In genomic region chr3:100921825-100922505, GRCm38 (mm10) we compare ENCODE assay signal across 8 mouse cellular contexts. TPM values are rescaled to one million over a fixed set of nuclear protein-coding genes. Genes with fewer than 3 reads are reported as not detected.
DNase-seq lines count a peak whose midpoint lies in the region; ATAC-seq lines count a peak whose summit lies in the region.

Gene Trim45 (plus strand): TSS chr3:100922202.

- peak within 1 kb of the TSS; percentile 59; the same call in 1 of the 2 replicates for H3K27ac ChIP-seq in hindbrain, embryonic 11.5 days (ENCODE audit: low read depth, low read length)

- no peaks in the 10 kb centered on the region for H3K27me3 ChIP-seq in hindbrain, embryonic 11.5 days (ENCODE audit: control insufficient read depth, insufficient read depth, low read length)

- peak within 1 kb of the TSS; percentile 42 for H3K4me3 ChIP-seq in hindbrain, embryonic 11.5 days (ENCODE audit: low read depth, low read length)

- no peaks in the 10 kb centered on the region for H3K36me3 ChIP-seq in hindbrain, embryonic 11.5 days (ENCODE audit: control insufficient read depth, insufficient read depth, low read length)

- peak within 1 kb of the TSS; percentile 61 for H3K9ac ChIP-seq in hindbrain, embryonic 11.5 days (ENCODE audit: low read depth, low read length)

- WGBS in hindbrain, embryonic 11.5 days: 0% methylated on average over 39 of the region's 39 CpGs

- peak within 1 kb of the TSS; percentile 67 for H3K4me2 ChIP-seq in hindbrain, embryonic 11.5 days (replicated peaks; ENCODE audit: low read depth, low read length)

- DNase-seq in Muller cell, postnatal 12 days (ENCODE audit: inconsistent ontology term): peak; percentile 100
- peak; percentile 100 for DNase-seq in cerebellum, adult 9-11 months
- peak; percentile 99 to 100 for DNase-seq in frontal cortex, adult 2 months (ENCODE audit: extremely low spot score in 1 of 2, low spot score in 1 of 2)
- peak; percentile 96 for DNase-seq in hindbrain, embryonic 11.5 days (ENCODE audit: low spot score)
- DNase-seq in layer of hippocampus, postnatal 10 days (ENCODE audit: low spot score in 2 of 2): peak; percentile 99
- peak; percentile 100 for DNase-seq in lung, postnatal 10 days
- peak; percentile 95 for DNase-seq in ovary, postnatal 36 days (ENCODE audit: low spot score)
- DNase-seq in thymus, postnatal 25 days: peak; percentile 95

- ATAC-seq in hindbrain, embryonic 11.5 days (ENCODE audit: low FRiP score): peak; percentile 99

- no peaks in the 10 kb centered on the region for H3K9me3 ChIP-seq in hindbrain, embryonic 11.5 days (ENCODE audit: control insufficient read depth, low read length)

- H3K4me1 ChIP-seq in hindbrain, embryonic 11.5 days (replicated peaks; ENCODE audit: control insufficient read depth, insufficient read depth, low read length): peaks cover 7% of the 10 kb centered on the region

RNA-seq across cellular contexts. Expression of gene Trim45, which starts in this region (rescaled TPM):
- polyA plus RNA-seq in frontal cortex, adult 2 months (2012; rRNA removed): 8.2 and 8.6 TPM in 2 replicates
- polyA plus RNA-seq in hindbrain, embryonic 11.5 days (2014; fragmentation: Nextera tagmentation; extraction: Ambion mirVana): 3.4 and 3.8 TPM in 2 replicates
- total RNA-seq in layer of hippocampus, postnatal 10 days (2021): 10 to 100 TPM in 1 of 2 experiments, 1 to 10 TPM in 1; 9.9 to 10.6 TPM

Comparison
In these comparisons a context has a peak if more than half of its experiments do, and no peak if none do; other contexts are left out.
1. Peak in every context shown above with its lines: DNase-seq, ATAC-seq, H3K4me3 ChIP-seq and H3K27ac ChIP-seq.